ENCODE assay signal across 22 mouse cellular contexts in the genomic region with DNA sequence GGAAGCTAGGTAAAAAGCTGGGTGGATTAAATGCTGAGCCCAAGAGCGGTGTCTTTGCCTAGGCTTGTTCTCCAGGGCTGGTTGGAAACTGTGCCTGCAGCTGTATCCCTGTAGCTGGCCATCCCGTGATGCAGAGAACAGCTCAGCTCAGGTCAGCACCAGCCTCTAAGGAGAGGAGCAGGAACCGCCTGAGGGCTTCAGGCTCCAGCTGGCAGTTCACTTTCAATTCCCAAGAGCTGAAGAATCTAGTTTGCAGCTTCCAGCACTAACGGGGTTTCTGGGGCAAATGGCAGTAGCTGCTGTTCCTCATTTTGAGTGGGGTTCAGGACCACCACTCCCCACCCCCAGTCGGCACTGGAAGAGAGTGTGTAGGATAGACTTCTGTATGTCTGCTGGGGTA. TPM values are rescaled to one million over a fixed set of nuclear protein-coding genes. Genes with fewer than 3 reads are reported as not detected.
DNase-seq lines count a peak whose midpoint lies in the region; ATAC-seq lines count a peak whose summit lies in the region.
"Had no signal": no experiment of that assay in that cellular context is flagged by ENCODE, and none has a peak within 500 bp of the region (broad histone marks: within the 10 kb centered on the region; RNA-seq: fewer than 3 reads in every experiment).

No protein-coding gene starts in this region.

- H3K4me3 ChIP-seq in limb, embryonic 11.5 days (ENCODE audit: low read depth, low read length) = no peak overlapping the region
- H3K4me3 ChIP-seq in limb, embryonic 10.5 days = no peak overlapping the region
- no peak overlapping the region for H3K4me3 ChIP-seq in heart, embryonic 11.5 days (ENCODE audit: low read depth, low read length)
- H3K4me3 ChIP-seq: forebrain, embryonic 10.5 days; heart, embryonic 10.5 days; kidney, embryonic 15.5 days; liver, embryonic 13.5 days; megakaryocyte, embryonic 14.5 days; stomach, embryonic 15.5 days had no signal

- H3K27ac ChIP-seq in limb, embryonic 11.5 days (replicated peaks; ENCODE audit: low read depth, low read length) = no peak overlapping the region
- no peak overlapping the region for H3K27ac ChIP-seq in limb, embryonic 10.5 days
- H3K27ac ChIP-seq in heart, embryonic 11.5 days (ENCODE audit: low read depth, low read length) = no peak overlapping the region
- H3K27ac ChIP-seq: heart, embryonic 10.5 days; kidney, embryonic 15.5 days; liver, embryonic 13.5 days; stomach, embryonic 15.5 days had no signal

- H3K9ac ChIP-seq in limb, embryonic 11.5 days (ENCODE audit: low read length) = no peak overlapping the region
- H3K9ac ChIP-seq in heart, embryonic 11.5 days (ENCODE audit: low read depth, low read length) = no peak overlapping the region
- H3K9ac ChIP-seq: kidney, embryonic 15.5 days; liver, embryonic 13.5 days; lung, embryonic 14.5 days; stomach, embryonic 15.5 days had no signal

- H3K36me3 ChIP-seq in limb, embryonic 11.5 days (ENCODE audit: control insufficient read depth, insufficient read depth, low read length) = no peaks in the 10 kb centered on the region
- H3K36me3 ChIP-seq in limb, embryonic 10.5 days = no peaks in the 10 kb centered on the region
- H3K36me3 ChIP-seq in heart, embryonic 11.5 days (ENCODE audit: control insufficient read depth, insufficient read depth, low read length) = no peaks in the 10 kb centered on the region
- H3K36me3 ChIP-seq: forebrain, embryonic 10.5 days; heart, embryonic 10.5 days; kidney, embryonic 15.5 days; liver, embryonic 13.5 days; stomach, embryonic 15.5 days had no signal

- no peak overlapping the region for H3K4me2 ChIP-seq in limb, embryonic 11.5 days (ENCODE audit: low read depth, severe bottlenecking)
- no peak overlapping the region for H3K4me2 ChIP-seq in heart, embryonic 11.5 days
- H3K4me2 ChIP-seq: kidney, embryonic 15.5 days; liver, embryonic 13.5 days; lung, embryonic 14.5 days; stomach, embryonic 15.5 days had no signal

- ATAC-seq in limb, embryonic 11.5 days (ENCODE audit: insufficient number of reproducible peaks, low FRiP score, low TSS enrichment, low read depth) = no peak
- ATAC-seq in heart, embryonic 11.5 days (replicated peaks; ENCODE audit: insufficient number of reproducible peaks, low FRiP score, low TSS enrichment) = no peak
- ATAC-seq: intestine, postnatal 0 days had no signal

- no peaks in the 10 kb centered on the region for H3K9me3 ChIP-seq in limb, embryonic 11.5 days (ENCODE audit: control insufficient read depth, low read length)
- no peaks in the 10 kb centered on the region for H3K9me3 ChIP-seq in limb, embryonic 10.5 days (replicated peaks)
- no peaks in the 10 kb centered on the region for H3K9me3 ChIP-seq in heart, embryonic 11.5 days (replicated peaks; ENCODE audit: control insufficient read depth, low read length)
- H3K9me3 ChIP-seq: forebrain, embryonic 10.5 days; heart, embryonic 10.5 days; kidney, embryonic 15.5 days; liver, embryonic 13.5 days; megakaryocyte, embryonic 14.5 days; stomach, embryonic 15.5 days had no signal

- peaks cover 20% of the 10 kb centered on the region for H3K4me1 ChIP-seq in limb, embryonic 11.5 days (ENCODE audit: control insufficient read depth, insufficient read depth, low read length)
- peaks cover 48% of the 10 kb centered on the region for H3K4me1 ChIP-seq in limb, embryonic 10.5 days
- no peaks in the 10 kb centered on the region for H3K4me1 ChIP-seq in heart, embryonic 11.5 days (ENCODE audit: control insufficient read depth, insufficient read depth, low read length)
- H3K4me1 ChIP-seq: stomach, embryonic 15.5 days had no signal

- peak; percentile 39 for DNase-seq in limb, embryonic 11.5 days (ENCODE audit: low spot score)
- no peak for DNase-seq in limb, embryonic 10.5 days (ENCODE audit: low spot score)
- DNase-seq in Muller cell, postnatal 12 days (ENCODE audit: inconsistent ontology term) = peak; percentile 8
- DNase-seq in brain, adult 2 months (ENCODE audit: low read depth, low spot score) = peak; percentile 60
- peak; percentile 35 for DNase-seq in retina, embryonic 14.5 days (ENCODE audit: low spot score)
- DNase-seq in layer of hippocampus, postnatal 25 days (ENCODE audit: extremely low spot score in 1 of 2, low spot score in 1 of 2) = no peak
- DNase-seq: cerebellum, adult 8-10 months; kidney, postnatal 36 days; liver, embryonic 13.5 days; lung, embryonic 14.5 days; lung, postnatal 36 days; right cerebral cortex, adult 18-20 months; right cerebral cortex, postnatal 4 days; thymus, postnatal 36 days had no signal

- 40% methylated on average over 5 of the region's 5 CpGs for WGBS in limb, embryonic 11.5 days
- 55% methylated on average over 5 of the region's 5 CpGs for WGBS in limb, embryonic 10.5 days
- WGBS in heart, embryonic 11.5 days (ENCODE audit: insufficient replicate concordance) = 54% methylated on average over 5 of the region's 5 CpGs

- no peaks in the 10 kb centered on the region for H3K27me3 ChIP-seq in limb, embryonic 11.5 days (ENCODE audit: control insufficient read depth, insufficient read depth, low read length)
- peaks cover 29% of the 10 kb centered on the region for H3K27me3 ChIP-seq in limb, embryonic 10.5 days (ENCODE audit: low read depth, poor library complexity, severe bottlenecking)
- H3K27me3 ChIP-seq in heart, embryonic 11.5 days (ENCODE audit: control insufficient read depth, insufficient read depth, low read length) = peaks cover 23% of the 10 kb centered on the region
- H3K27me3 ChIP-seq: stomach, embryonic 15.5 days had no signal

RNA-seq across cellular contexts. Expression of a gene that starts 51.1 kb away (rescaled TPM):
- polyA plus RNA-seq in limb, embryonic 11.5 days (2014; fragmentation: Nextera tagmentation; extraction: Ambion mirVana) = 2.0 and 2.9 TPM in 2 replicates
- polyA plus RNA-seq in limb, embryonic 10.5 days (2016; fragmentation: Nextera tagmentation; extraction: Ambion mirVana) = 1.5 and 2.0 TPM in 2 replicates
- total RNA-seq in layer of hippocampus, postnatal 25 days (2021) = 10 to 100 TPM; 84.5 to 89.7 TPM
- polyA plus RNA-seq in heart, embryonic 11.5 days (2014; fragmentation: Nextera tagmentation; extraction: Ambion mirVana) = 2.4 and 3.4 TPM in 2 replicates
- total RNA-seq: granulocyte monocyte progenitor cell, adult 5-6 weeks had no signal

Comparison
In these comparisons a context has a peak if more than half of its experiments do, and no peak if none do; other contexts are left out.
1. DNase-seq: peak in limb, embryonic 11.5 days (single experiment), Muller cell, postnatal 12 days (single experiment), brain, adult 2 months (single experiment) and retina, embryonic 14.5 days (single experiment); none in limb, embryonic 10.5 days (single experiment) and layer of hippocampus, postnatal 25 days (0 of 2).